Mouse (Mus musculus) lung, adult 2 months (tissue): ENCODE results near the gene Ddx6. TPM values are rescaled to one million over a fixed set of nuclear protein-coding genes. Genes with fewer than 3 reads are reported as not detected.

Source experiments
- DNase-seq: peaks from one replicate; pipeline ENCODE4 v3.0.0; 2022
- H3K4me1 ChIP-seq: fragments of 200-500 bp; 2 replicates; pipeline ENCODE4 v1.6.1; 2011; ENCODE audit warnings: low read length; ENCODE audit not compliant: control insufficient read depth, insufficient read depth
- H3K4me3 ChIP-seq: fragments of 200-500 bp; replicated peaks from 2 replicates; pipeline ENCODE3; 2011; ENCODE audit warnings: low read depth, mild to moderate bottlenecking, control low read depth, low read length; ENCODE audit errors: extremely low read depth
- CTCF ChIP-seq: fragments of 200-500 bp; IDR thresholded peaks from 2 replicates; pipeline ENCODE4 v1.5.1; 2011; ENCODE audit warnings: mild to moderate bottlenecking, low read length, control low read depth; ENCODE audit not compliant: insufficient read depth
- POLR2A ChIP-seq: fragments of 200-500 bp; IDR thresholded peaks from 2 replicates; pipeline ENCODE4 v1.6.1; 2011; ENCODE audit warnings: low read depth, mild to moderate bottlenecking, control low read depth, low read length, borderline replicate concordance; ENCODE audit errors: extremely low read depth
- WGBS: fragments of 180-500 bp; shearing (Covaris S2); methylation state at CpG from one replicate; pipeline ENCODE4 v1.1.7; 2018; 5-methylcytosine and 5-hydroxymethylcytosine counted together
- polyA plus RNA-seq: library from polyadenylated mRNA; depleted of rRNA; stranded (reverse); fragments of >200 nt; gene quantifications from 2 replicates; pipeline ENCODE4 v1.2.3, GENCODE M21; 2012

Ddx6 gene
- polyA plus RNA-seq, 1 experiment: 24.2 TPM

- 55% methylated on average over 7 of the region's 7 CpGs for WGBS
- TF ChIP-seq CTCF: no peak
- no peak for TF ChIP-seq POLR2A
Measured at GRCm38 (mm10) chr9:44648881-44649281, 44.2 kb downstream of the Ddx6 start.

DNA sequence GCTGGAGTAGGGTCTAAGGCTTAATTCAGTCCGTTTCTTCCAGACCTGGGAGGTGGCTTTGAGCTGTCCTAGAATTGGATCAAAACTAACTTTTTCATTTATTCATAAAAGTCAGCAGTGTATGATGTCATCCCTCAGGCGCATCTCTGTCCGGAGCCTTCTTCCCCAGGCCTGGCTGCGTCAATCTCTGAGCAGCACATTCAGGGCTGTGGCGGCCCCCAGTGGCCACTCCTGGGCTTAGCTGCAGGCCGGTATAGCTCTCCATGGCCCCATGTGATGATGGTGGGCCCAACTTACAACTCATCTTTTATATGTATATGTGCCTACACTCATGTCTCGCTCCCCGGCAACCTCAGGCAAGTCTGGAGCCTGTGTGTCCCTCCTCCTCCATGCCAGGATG lies 47.3 kb downstream of the Ddx6 start:
- 14% methylated on average over 8 of the region's 8 CpGs for WGBS
- Histone ChIP-seq H3K4me1 (peaks cover 3% of the 10 kb centered on the region; the same call in 1 of the 2 replicates), H3K4me3 (no peak overlapping the region)
- no peak for TF ChIP-seq POLR2A
- TF ChIP-seq CTCF: peak; percentile 73
- DNase-seq: peak; percentile 63

More at GRCm38 (mm10) chr9:44648881-44649281, 44.2 kb downstream of the Ddx6 start:
- Histone ChIP-seq H3K4me1 (peaks cover 7% of the 10 kb centered on the region), H3K4me3 (no peak overlapping the region)
- no peak for DNase-seq

DNA sequence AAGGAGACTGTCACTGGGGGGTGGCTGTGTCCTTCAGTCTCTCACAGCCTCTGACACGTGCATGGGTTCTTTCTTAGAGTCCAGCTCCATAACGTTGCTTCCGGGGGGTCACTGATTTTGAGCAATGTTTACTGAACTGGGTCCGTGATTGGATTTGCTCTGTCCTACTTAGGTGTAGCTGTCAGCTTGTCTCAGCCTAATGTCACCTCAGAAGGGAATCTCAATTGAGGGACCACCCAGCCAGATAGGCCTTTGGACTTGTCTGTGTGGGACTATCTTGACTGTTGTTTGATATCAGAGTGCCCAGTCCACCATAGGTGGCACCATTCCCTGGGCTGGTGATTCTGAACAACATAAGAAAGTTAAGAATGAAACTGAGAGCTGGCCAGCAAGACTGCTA lies 49.2 kb downstream of the Ddx6 start:
- WGBS: 82% methylated on average over 4 of the region's 4 CpGs
- DNase-seq: no peak
- Histone ChIP-seq H3K4me1 (peaks cover 3% of the 10 kb centered on the region; the same call in 1 of the 2 replicates), H3K4me3 (no peak overlapping the region)
- TF ChIP-seq CTCF: no peak
- no peak for TF ChIP-seq POLR2A

GRCm38 (mm10) chr9:44655098-44656066 lies 50.7 kb downstream of the Ddx6 start:
- peaks cover 3% of the 10 kb centered on the region; the same call in 1 of the 2 replicates for H3K4me1 ChIP-seq
- WGBS: 14% methylated on average over 26 of the region's 26 CpGs
- peak; percentile 50 for DNase-seq
- H3K4me3 ChIP-seq: peak overlapping the region; percentile 52
- TF ChIP-seq POLR2A (no peak), CTCF (peak; percentile 71)

DNA sequence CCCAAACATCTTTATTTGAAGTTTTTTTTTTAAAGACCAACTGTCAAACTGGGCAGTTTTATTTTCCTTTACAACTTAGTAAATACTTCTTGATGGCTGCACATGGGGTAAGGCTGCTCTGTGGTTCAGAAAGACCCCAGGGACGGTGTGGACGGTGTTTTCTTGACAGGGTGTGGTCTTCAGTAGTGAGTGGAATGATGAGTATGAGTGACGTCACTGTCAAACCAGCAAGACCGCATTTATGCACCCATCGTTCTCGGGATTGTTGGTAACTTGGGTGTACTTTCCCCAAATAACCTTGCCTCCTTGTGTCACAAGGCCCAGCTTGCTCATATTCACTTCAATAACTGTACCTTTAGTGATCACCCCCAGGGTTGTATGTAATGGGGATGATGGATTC lies 59.0 kb downstream of the Ddx6 start:
- Histone ChIP-seq H3K4me3 (no peak overlapping the region), H3K4me1 (no peaks in the 10 kb centered on the region)
- TF ChIP-seq CTCF (no peak), POLR2A (no peak)
- 79% methylated on average over 6 of the region's 6 CpGs for WGBS
- no peak for DNase-seq

- no peak for DNase-seq
- Histone ChIP-seq H3K4me1 (no peaks in the 10 kb centered on the region), H3K4me3 (no peak overlapping the region)
- 83% methylated on average over 5 of the region's 5 CpGs for WGBS
- TF ChIP-seq CTCF: no peak
- no peak for TF ChIP-seq POLR2A
Measured at GRCm38 (mm10) chr9:44671416-44671815, 66.7 kb downstream of the Ddx6 start.

DNA sequence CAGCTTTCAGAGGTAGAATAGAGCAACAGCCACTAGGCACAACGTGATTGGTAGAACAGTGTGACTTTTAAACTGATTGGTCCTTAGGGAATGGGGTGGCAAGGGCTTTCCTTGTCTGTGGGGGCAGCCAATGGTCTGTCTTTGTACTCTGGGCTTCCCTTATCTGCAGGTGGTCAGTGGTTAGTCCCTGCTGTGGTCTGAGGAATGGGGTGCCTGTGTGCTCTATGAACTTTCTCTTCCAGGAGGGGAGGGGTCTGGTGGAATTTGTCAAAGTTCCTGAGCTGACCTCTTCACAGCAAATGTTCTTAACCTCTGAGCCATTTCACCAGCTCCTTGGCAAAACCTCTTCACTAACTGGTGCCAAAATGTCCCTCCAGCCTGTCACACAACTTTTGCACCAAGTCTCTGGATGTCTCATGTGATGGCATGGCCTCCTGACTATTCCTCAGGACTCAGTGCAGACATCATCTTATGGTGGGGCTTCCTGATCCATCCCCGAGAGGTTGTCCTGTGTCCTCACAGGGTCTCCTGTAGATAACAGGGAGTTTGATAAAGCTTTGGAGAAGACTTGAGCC lies 67.7 kb downstream of the Ddx6 start:
- H3K4me3 ChIP-seq: no peak overlapping the region
- no peaks in the 10 kb centered on the region for H3K4me1 ChIP-seq
- no peak for DNase-seq
- no peak for TF ChIP-seq POLR2A
- TF ChIP-seq CTCF: no peak
- 59% methylated on average over 2 of the region's 2 CpGs for WGBS

DNA sequence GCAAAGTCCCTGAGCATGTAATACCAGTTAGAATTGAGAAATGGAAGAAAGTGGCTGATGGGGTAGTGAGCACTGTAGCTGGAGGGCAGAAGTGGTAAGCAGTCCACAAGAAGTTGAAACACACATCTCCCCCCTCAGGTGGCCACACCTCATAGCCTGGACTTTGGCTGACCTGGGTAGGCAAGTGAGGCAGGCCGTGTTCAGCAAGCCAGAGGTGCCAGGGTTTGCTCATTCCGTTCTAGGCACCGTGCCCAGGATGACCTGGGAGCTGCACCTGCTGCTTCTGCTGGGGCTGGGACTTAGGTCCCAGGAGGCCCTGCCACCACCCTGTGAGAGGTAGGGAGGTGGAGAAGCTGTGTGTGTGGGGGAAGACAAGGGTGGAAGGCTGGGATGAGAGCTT lies 68.3 kb downstream of the Ddx6 start, which contains the start of gene Treh:
Treh (plus strand) TSS at position 229 of the 400 bp plus-strand sequence.
- no peak for DNase-seq
- 87% methylated on average over 3 of the region's 3 CpGs for WGBS
- TF ChIP-seq POLR2A (no peak), CTCF (no peak)
- Histone ChIP-seq H3K4me1 (no peaks in the 10 kb centered on the region), H3K4me3 (no peak within 1 kb of the TSS)

GRCm38 (mm10) chr9:44678288-44678871 lies 73.7 kb downstream of the Ddx6 start:
- no peaks in the 10 kb centered on the region for H3K4me1 ChIP-seq
- no peak for DNase-seq
- H3K4me3 ChIP-seq: no peak overlapping the region
- WGBS: 88% methylated on average over 2 of the region's 2 CpGs
- TF ChIP-seq CTCF: no peak

DNA sequence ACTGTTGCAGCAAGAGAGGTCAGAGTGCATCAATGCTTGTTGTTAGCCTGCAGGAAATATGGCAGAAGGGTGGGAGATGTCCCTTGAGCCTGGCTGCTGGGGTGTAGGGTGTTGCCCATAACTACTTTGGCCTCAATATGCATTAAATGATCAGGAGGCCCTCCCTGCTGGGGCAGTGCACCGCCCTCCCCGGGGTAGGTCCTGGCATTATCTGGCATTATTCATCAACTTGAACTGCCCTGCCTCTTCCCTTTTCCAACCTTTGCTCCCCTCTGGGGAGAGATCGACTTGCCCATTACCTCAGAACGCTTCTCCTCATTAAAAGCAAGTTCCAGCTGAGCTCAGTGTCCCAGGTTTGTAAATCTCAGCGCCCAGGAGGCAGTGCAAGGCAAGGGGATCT lies 74.9 kb downstream of the Ddx6 start:
- no peaks in the 10 kb centered on the region for H3K4me1 ChIP-seq
- H3K4me3 ChIP-seq: no peak overlapping the region
- DNase-seq: no peak
- WGBS: 77% methylated on average over 5 of the region's 5 CpGs
- TF ChIP-seq POLR2A (no peak), CTCF (no peak)
